Mouse (Mus musculus): ENCODE measurements at regions not wholly inside any gene's neighbourhood (a gene's known extent, or its start where the extent isn't known, plus 50 kb on each side); places are given as distances from the start of the nearest gene placed in this dataset.

DNA sequence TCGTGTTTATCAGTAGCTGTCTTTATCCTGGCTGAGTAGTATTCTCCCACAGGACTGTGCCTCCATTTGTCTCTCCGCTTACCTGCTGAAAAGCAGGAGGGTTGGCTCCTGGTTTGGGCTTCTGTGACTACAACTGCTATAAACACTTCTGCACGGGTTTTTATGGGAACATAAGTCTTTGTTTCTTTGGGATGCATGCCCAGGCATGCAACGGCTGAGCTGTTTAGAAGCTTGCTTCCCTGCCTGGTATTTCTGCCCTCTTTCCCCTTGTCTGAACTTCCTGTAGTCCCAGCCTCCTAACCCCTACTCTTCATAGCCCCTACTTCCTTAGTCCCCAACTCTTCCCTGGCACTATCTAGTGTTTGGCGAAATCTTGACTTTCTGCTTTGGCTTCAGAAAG is 139.6 kb upstream of the Gm26897 start:
- no peak for DNase-seq (ENCODE audit: low read depth in 2 of 2, low spot score in 2 of 2)

DNA sequence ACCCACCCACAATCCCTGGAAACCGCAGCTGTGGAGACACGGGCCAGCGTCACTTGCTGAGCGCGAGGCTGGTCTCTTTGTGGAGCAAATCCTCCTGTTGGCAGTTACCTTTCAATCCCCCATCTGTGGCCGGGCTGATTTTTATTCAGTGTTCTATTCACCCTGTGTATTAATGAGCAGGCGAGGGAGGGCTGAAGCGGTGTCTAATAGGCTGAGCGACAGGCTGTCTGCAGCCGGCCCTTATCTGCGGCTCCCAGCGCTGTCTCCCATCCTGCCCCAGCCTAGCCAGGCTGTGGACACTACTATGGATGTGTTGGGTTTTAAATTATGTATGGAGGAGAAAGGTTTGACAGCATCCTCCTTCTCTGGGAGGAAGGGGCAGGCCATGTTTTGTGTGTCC is 138.3 kb upstream of the Gm26897 start:
- no peak for DNase-seq (ENCODE audit: low read depth in 2 of 2, low spot score in 2 of 2)

DNA sequence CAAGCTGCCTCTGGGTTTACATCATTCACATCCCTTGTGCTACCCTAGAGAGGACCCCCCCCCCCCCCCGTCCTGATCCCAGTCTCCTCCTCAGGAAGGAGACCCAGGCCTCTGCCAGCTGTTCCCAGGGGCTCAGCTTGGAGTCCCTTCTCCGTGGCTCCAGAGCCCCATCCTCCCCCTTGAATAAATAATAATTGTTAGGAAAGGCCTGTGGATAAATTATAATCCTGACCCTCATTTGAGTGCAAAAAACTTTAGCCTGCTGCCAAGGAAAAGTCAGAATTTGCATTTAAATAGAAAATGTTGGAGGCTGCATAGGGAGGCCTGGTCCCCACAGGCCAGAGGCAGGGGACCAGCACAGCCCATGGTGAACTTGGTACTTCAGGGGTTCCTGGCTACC is 136.0 kb upstream of the Gm26897 start:
- DNase-seq (ENCODE audit: low read depth in 2 of 2, low spot score in 2 of 2), result no peak

DNA sequence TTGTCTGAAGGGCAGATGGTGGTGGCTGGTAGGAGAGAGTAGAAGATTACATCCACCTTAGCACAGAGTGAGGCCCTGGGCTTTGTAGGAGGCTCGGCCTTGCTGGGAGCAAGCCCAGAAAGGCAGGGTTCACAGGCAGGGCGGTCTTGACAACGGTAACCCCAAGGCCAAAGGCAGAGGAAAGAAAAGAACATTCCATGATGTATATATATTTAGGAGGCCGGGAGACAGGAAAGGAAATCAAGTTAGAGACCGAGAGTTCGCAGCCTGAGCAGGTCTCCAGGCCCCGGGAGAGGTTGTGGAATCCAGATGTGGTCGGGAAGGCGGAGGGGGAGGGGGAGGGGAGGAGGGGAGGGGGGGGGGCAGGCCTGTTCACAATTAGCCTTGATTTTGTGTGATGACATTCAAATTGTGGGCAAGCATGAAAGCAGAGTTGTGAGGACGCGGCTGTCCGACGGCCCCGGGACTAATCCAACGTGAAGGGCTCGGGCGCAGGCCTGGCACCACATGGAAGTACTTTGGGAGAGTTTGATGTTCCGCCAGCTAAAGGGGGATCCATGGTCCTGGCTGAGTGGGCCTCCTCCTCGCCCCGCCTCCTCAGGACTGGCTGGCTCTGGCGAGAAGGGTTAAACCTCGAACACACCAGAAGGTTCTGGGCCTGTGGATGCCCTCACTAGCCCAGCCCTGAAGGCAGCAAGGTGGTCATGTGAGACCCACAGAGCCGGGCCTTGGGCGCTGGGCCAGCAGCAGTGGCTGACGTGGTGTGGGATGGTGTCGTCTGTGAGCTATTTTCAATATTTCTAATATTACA is 131.8 kb upstream of the Gm26897 start:
- DNase-seq (ENCODE audit: low read depth in 2 of 2, low spot score in 2 of 2), result no peak

DNA sequence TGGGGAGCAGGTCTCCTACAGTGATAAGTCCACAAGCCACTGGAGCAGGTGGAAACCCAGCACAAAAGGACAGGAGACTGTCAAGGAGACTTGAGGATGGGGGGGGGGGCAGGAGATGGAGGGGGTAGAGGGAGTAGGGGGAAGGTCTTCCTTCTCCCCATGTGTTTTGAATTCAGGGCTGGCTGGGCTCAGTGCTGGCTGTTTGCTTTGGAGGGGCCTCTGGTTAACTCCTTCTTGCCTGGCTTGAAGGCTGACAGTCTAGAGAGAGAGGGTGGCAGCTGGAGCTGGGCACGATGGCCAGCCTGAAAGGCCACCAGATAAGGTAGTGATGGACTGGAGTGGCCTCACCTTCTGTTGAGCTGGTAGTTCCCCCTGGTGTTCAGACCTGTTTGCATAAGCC is 120.0 kb upstream of the Gm26897 start:
- DNase-seq (ENCODE audit: low read depth in 2 of 2, low spot score in 2 of 2), result no peak

DNA sequence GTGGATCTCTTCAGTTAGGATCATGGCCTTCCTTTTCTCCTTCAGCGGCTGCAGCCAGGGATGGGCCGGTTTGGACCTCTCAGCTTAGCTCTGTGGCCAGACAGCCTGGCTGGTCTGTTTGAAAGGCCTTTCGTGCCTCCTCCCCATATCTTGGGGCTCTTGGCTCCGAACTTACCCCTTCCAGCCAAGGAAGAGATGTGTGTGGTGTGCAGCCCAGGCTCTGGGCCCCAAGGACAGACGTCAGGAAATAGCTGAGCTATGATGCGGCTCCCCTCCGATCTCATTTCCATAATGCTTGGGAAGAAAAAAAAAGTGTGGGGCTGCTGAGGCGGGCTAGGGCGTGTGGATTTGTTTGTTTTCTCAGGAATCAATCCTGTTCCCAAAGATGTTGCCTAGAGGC is 113.8 kb upstream of the Gm26897 start:
- DNase-seq (ENCODE audit: low read depth in 2 of 2, low spot score in 2 of 2), result no peak

DNA sequence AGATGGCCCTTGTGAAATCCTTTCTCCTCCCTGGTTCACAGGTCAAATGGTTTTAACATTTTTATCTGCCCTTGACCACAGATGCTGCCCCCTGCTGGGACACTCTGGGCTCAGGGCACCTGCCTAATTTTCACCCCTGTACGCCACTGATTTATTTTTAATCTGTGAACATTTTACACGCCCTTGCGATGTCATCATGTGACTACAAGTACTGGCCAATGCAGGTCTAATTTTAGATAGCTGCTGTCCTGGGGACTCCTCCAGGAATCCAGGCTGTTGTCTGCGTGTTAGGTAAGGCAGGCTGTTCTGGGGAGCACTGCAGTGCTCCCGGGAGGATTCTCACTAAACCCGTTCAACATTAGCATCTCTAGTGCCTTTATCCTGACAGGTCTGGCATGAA is 113.1 kb upstream of the Gm26897 start:
- DNase-seq (ENCODE audit: low read depth in 2 of 2, low spot score in 2 of 2), result no peak

DNA sequence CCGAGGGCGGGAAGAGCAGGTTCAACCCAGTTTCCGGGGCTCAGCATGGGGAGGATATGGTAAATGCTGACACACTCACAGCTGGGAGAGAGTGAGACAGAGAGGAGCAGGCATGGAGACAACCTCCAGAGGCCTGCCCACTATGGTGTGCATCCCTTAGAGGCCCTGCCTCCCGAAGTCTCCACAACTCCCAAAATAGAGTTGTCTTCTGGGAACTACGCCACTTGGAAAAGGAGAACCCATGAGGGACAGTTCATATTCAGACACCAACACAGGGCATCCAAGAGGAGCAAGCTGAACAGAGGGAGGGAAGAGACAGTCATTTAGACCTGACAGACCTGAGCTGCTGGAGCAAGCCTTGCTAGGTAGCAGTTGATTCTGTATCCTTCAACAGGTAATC is 111.2 kb upstream of the Gm26897 start:
- DNase-seq (ENCODE audit: low read depth in 2 of 2, low spot score in 2 of 2), result no peak

DNA sequence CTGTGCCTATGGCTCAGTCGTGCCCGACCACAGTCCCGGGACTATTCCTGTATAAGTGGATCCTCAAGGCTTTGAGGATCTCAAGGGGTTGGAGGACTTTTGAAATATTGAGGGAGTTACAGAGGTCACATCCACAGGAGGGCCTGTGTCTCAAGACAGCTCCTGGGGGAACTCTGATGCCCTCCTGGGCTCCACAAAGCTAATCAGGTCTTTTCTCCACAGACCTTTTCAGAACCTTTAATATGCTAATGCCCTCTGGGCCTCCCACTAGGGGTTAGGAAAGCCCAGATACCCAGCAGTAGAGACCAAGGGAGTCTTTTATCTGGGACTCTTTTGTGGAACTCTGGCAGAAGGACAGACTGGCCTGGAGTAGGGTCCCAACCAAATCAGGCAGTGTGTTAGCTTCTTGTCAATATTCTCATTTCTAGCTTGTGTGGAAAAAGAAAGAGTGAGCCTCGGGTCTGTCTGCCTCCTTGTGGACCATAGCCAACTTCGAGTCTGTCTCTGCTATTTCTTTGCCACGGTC is 107.4 kb upstream of the Gm26897 start:
- DNase-seq (ENCODE audit: low read depth in 2 of 2, low spot score in 2 of 2), result no peak

DNA sequence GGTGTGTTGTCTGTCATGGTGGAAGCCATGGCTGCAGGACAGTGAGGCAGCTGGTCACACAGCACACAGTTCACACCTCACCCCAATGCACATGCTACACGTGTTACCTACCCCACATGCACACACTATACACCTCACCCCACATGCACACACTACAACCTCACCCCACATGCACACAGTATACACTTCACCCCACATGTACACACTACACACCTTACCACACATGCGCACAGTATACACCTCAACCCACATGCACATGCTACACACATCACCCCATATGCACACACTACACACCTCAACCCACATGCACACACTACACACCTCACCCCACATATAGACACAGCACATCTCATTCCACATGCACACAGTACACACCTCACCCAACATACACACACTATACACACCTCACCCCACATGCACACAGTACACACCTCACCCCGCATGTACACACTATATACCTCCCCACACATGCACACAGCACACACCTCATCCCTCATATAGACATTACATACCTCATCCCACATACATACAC is 103.3 kb upstream of the Gm26897 start:
- no peak for DNase-seq (ENCODE audit: low read depth in 2 of 2, low spot score in 2 of 2)

DNA sequence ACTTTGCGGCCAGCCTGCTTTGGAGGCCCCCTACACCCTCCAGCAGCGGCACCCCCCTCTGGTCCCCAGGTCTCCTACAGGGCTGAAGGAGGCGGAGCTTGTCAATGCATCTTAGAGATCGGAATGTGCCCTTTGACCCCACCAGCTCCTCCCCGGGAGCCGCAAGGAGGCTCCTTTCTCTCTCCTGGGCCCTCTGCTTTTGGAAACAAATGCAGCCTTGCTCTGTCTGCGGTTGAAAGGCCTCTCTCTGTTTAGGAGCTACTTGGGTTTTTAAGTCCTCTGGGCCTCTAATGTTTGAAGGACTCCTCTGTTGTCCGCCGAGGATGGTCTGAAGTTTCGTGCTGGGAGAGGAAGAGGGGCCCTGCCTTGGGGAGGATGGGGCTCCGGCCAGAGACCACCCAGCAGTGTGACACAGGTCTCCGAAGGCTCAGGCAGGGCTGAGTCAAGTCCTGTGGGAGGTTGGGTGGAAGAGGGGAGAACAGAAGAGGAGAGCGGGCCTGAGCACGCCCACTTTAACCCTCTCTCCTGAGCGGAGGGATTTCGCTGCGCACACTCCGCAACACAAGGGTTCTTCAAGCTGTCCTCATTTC is 102.1 kb upstream of the Gm26897 start:
- DNase-seq (ENCODE audit: low read depth in 2 of 2, low spot score in 2 of 2), result no peak

DNA sequence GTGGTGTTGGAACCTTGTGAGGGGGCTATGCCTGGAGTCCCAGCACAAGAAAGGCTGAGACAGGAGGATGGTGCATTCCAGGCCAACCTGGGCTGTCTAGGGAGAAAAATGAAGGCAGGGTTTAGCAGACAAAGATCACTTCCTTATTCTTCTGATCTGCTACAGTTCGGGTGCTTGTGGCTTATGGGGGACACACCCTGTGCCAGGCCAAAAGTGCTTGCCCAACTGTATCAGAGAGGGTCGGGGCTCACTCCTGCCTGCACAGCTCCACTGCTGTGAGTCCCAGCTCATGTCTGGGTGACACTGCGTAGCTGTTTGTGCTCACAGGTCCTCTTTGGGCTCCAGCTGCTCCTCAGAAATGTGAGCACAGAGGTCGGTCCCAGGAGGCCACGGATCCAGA is 98.6 kb upstream of the Gm26897 start:
- no peak for DNase-seq (ENCODE audit: low read depth in 2 of 2, low spot score in 2 of 2)

DNA sequence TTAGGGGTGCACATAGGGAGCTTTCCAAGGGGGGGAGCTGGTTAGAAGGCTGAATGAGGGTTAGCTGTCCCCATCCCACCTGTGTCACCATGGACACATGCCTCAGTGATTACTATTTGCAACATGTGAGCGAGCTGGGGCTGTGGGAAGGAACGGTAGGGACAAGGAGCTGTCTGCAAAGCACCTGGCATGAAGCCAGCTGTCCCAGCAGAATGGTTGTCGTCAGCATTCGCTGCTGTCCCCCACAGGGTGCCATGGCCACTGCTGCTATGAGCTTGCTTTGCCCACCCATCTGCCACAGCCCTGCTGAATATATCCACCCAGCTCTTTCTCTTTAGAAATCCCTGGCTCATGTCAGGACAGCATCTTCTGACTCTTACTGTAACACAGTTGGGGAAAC is 96.8 kb upstream of the Gm26897 start:
- no peak for DNase-seq (ENCODE audit: low read depth in 2 of 2, low spot score in 2 of 2)

DNA sequence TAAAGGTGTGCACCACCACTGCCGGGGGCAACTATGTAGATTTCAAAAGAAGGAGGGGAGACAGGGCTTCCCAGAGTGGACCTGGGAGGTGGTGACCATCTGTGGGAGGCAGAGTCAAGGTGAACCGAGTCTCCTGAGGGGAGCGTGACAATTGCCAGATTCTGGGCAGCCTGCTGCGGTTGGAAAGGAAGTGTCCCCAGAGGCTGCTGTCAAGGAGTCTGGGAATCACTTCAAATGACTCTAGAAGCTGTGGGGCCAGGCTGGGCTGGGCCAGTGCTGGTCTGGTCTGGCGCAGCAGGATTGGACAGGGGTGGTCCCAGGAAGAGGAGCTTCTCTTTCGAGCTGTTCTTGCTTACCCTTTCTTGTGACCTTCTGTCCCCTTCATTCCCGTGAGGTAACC is 95.4 kb upstream of the Gm26897 start:
- no peak for DNase-seq (ENCODE audit: low read depth in 2 of 2, low spot score in 2 of 2)

DNA sequence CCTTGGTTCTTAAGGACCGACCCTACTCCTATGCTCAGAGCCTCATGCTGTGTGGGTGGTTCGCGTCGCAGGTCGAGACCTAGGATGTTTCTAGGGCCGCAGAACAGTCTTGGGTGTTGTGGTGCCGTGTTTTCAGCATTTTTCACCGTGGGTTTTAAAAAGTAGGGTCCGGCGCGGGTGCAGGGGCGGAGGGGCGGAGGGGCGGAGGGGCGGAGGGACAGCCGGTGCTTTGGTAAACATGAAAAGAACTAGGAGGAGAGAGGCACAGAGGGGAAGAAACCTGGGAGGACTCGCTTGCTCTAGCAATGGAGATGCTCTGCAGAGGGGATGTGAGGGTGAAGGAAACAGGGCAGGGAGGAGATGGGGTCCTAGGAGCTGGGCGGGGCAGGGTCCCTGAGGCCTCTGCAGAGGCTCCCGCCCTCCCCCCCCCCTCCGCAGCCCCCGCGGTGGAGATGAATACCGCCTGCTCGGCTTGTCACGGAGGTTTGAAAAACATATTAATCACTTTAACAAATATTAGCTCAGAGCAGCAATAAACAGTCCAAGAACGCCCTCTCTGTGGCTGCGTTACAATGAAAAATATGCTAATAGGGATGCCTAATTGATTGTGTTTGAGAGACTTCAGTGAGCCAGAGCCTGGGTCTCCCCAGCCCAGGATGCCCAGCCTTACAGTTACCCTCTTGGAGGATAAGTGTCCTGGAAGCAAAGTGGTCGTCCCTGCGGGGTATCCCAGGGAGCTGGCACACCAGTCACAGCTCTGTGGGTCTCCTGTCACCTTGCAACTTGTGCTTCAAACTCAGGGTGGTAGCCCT is 94.0 kb upstream of the Gm26897 start:
- no peak for DNase-seq (ENCODE audit: low read depth in 2 of 2, low spot score in 2 of 2)

DNA sequence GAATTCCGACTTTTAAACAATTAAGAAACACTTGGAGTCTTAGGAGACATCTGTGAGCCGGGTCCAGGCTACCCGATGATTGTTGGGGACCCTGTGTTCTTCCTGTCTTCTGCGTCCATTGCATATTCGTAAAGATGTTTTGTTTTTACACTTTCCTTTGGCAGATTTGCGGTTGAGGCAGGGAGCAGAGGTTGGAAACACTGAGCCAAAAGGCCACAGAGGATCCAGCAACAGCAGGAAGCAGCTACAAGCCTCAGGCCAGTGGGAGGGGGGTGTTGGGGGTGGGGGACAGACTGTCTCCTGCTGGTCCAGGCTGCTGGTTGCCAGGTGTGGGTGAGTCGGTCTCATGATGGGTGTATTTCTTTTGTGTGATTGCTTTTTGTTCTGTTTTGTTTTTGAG is 92.7 kb upstream of the Gm26897 start:
- no peak for DNase-seq (ENCODE audit: low read depth in 2 of 2, low spot score in 2 of 2)

DNA sequence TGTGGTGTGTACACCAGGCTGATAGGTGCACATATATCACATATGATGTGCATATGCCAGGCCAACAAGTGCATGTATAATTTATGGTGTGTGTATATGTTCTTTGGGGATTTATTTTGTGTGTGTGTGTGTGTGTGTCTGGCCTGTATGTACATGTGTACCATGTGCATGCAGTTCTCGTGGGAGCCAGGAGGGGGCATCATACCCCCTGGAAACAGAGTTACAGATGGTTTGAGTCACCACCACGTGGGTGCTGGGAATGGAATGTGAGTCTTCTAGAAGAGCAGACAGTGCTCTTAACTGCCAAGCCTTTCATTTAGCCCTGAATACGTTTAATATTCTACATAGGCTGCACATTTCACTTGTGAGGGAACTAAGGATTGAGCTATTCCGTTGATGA is 92.0 kb upstream of the Gm26897 start:
- no peak for DNase-seq (ENCODE audit: low read depth in 2 of 2, low spot score in 2 of 2)

DNA sequence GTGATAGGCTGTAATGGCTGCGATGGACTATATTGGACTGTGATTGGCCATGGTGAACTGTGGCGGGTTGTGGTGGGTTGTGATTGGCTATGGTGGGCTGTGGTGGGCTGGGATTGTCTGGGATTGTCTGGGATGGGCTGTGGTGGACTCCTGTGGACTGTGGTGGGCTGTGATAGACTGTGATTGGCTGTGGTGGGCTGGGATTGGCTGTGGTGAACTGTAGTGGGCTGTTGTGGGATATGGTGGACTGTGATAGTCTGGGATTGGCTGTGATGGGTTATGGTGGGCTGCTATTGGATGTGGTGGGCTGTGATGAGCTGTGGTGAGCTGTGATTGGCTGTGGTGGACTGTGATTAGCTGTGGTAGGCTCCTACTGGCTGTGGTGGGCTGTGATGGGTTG is 89.6 kb upstream of the Gm26897 start:
- no peak for DNase-seq (ENCODE audit: low read depth in 2 of 2, low spot score in 2 of 2)

DNA sequence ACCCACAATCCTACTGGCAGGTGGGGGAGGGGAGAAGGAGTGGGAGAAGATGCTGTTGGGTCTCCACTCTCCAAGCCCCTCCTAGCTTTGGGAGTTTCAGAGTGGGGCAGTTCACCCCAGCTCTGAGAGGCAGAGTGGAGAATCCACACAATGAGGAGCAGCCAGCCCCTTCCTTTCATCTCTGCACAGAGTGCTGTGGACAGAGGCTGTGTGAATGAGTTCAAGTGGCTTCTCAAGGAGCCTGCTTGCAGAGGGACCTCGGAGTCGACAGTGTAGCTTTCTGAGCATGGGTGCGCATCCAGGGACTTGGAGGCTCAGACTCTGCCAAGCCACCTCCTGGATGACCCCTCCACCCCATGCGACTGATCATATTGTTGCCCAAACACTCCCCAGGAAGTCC is 88.9 kb upstream of the Gm26897 start:
- no peak for DNase-seq (ENCODE audit: low read depth in 2 of 2, low spot score in 2 of 2)

DNA sequence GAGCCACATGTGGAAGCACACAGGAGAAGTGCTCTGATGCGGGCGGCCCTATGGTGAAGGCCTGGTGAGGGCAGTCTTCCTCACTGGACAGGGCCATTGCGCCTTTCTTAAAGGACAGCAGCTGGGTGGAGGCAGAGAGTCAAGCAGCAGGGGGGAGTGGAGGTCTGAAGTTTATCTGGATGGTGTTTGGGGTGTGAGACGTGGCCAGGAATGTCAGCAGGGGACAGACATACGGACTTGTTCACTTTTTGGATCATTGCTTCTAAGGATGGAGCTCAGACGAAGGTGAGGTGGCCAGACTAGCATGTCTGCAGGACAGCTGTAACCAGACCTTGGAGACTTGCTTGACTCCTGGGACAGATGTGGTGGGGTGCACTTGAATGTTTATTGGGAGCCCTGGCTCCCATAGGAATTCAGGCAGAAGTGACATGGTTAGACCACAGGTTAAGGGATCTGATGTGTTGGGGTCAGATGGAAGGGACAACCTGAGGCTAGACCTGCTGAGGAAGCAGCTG is 86.0 kb upstream of the Gm26897 start:
- no peak for DNase-seq (ENCODE audit: low read depth in 2 of 2, low spot score in 2 of 2)

DNA sequence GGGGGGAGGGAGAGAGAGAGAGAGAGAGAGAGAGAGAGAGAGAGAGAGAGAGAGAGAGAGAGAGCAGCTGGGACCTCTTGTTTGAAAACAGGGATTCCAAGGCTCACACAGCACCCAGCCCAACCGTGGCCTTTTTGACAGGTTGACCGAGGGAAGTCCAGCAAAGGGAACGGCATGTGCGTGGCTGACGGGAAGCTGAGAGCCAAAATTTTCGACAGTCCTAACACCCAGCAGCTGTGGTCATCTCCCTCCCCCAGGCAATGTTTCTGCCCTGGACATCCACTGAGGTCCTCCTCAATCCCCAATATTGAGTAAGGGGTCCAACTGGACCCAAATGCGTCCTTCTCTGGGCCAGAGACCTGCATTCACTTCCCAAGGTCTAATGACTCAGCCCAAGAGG is 85.2 kb upstream of the Gm26897 start:
- DNase-seq (ENCODE audit: low read depth in 2 of 2, low spot score in 2 of 2), result no peak

DNA sequence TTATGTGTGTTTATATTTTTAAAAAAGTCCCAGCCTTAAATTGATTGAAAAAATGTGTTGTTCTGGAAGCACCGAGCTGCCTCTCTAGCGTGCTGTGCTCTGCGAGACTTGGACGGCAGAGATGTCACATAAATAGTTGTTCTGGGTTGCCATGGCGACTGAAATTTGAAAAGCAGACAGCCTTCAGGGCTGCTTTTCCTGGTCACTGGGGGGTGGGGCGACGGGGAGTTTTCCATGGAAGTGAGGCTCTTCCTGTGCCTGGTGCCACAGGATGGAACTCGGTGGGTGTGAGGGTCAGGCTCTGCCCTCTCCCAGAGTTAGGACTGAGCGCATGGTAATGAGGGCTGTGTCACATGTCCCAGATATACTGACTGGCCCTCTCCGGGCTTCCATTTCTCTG is 84.7 kb upstream of the Gm26897 start:
- DNase-seq (ENCODE audit: low read depth in 2 of 2, low spot score in 2 of 2), result no peak

All from CD8-positive naive resting alpha-beta T cell, adult 2 months (primary cell).